Mouse (Mus musculus): ENCODE data around the gene Efcab12. TPM values are rescaled to one million over a fixed set of nuclear protein-coding genes. Genes with fewer than 3 reads are reported as not detected.
A peak's percentile ranks its signal among the peaks of the same experiment; 100 is the strongest.

Efcab12 gene
- polyA plus RNA-seq, 1 experiment from 2014 or later: 0.53 TPM

DNA sequence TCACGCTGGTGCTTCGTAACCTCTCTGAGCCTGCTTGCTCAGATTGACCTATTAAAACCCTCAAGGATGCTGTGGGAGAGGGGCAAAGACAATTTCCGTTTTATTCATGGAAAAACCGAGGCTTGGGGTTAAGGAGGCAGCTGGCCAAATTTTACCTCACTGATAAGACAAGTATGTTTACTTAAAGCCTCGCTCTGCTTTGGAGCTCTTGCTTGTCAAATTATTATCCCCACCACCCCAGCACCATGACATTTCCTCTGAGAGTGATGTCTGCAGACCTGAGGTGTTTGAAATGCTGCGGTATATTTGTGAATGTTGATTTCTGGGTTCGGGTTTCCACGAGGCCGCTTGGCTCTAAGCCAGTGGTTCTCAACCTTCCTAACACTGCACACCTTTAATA lies 61.8 kb downstream of the Efcab12 start:
- peak overlapping the region; percentile 97 for H3K27ac ChIP-seq
- WGBS: 14% methylated on average over 9 of the region's 9 CpGs
- no peaks in the 10 kb centered on the region for H3K9me3 ChIP-seq (replicated peaks)
- peak overlapping the region; percentile 88 for H3K4me2 ChIP-seq
- H3K27me3 ChIP-seq: no peaks in the 10 kb centered on the region
- peaks cover 40% of the 10 kb centered on the region for H3K4me1 ChIP-seq (replicated peaks)
- no peak; the same call in 1 of the 2 replicates for ATAC-seq (replicated peaks; ENCODE audit: insufficient number of reproducible peaks, insufficient read depth, low FRiP score, low read depth)
- peak overlapping the region; percentile 91; the same call in 1 of the 2 replicates for H3K9ac ChIP-seq
- H3K4me3 ChIP-seq: peak overlapping the region; percentile 87
- H3K36me3 ChIP-seq: peaks cover 21% of the 10 kb centered on the region

DNA sequence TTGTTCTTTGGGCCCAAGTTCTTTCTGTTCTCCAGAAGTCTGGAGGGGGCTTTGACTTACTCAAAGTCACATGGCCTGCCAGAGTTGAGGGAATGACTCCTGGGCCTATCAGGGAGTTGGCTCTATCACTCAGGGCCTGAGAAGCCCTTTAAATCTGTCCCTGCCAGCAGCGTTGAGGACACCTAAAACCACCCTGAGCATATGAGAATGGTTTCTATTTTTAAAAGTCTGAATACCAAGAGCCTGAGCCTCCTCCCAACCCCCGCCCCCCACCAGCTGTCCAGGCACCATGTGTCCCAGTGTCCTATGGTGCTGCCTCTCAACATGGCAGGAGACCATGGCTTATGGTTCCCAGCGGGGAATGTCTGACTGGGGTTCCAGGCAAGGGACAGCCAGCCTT lies 62.4 kb downstream of the Efcab12 start:
- H3K9ac ChIP-seq: peak overlapping the region; percentile 91
- H3K27ac ChIP-seq: peak overlapping the region; percentile 97
- peaks cover 16% of the 10 kb centered on the region for H3K36me3 ChIP-seq
- H3K4me3 ChIP-seq: peak overlapping the region; percentile 87
- ATAC-seq (replicated peaks; ENCODE audit: insufficient number of reproducible peaks, insufficient read depth, low FRiP score, low read depth): peak; percentile 69
- no peaks in the 10 kb centered on the region for H3K27me3 ChIP-seq
- peaks cover 40% of the 10 kb centered on the region for H3K4me1 ChIP-seq (replicated peaks)
- no peaks in the 10 kb centered on the region for H3K9me3 ChIP-seq (replicated peaks)
- H3K4me2 ChIP-seq: peak overlapping the region; percentile 88
- WGBS: 20% methylated on average over 3 of the region's 3 CpGs

DNA sequence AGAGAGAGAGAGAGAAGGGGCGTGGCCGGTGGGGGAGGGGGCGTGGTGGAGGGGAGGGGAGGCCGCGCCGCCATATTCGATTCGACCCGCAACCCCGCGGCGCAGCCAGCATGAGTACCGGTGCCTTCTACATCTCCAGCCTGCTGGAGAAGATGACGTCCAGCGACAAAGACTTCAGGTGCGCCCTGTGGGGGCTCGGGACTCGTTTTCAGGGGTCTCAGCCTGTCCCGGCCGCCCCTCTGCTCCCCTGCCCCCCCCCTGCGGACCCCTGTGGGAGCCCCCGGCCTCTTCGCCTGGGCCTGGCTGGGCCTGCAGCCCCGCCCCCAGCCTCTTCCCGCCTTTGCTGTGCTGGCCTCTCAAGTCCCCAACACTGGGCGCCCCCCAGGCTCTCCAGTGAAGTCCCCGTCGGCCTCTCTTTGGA lies 63.7 kb downstream of the Efcab12 start, which contains the start of gene Cand2:
Gene Cand2, plus strand, starts transcription at position 38 of the 421 bp plus-strand sequence.
- Histone ChIP-seq H3K36me3 (peaks cover 8% of the 10 kb centered on the region; the same call in 1 of the 2 replicates), H3K4me3 (peak within 1 kb of the TSS; percentile 87), H3K9ac (peak within 1 kb of the TSS; percentile 91), H3K9me3 (replicated peaks) (no peaks in the 10 kb centered on the region), H3K4me2 (peak within 1 kb of the TSS; percentile 88), H3K27ac (peak within 1 kb of the TSS; percentile 97), H3K27me3 (no peaks in the 10 kb centered on the region), H3K4me1 (replicated peaks) (peaks cover 40% of the 10 kb centered on the region)
- under 1% methylated on average over 28 of the region's 28 CpGs for WGBS
- ATAC-seq (replicated peaks; ENCODE audit: insufficient number of reproducible peaks, insufficient read depth, low FRiP score, low read depth): peak; percentile 67

DNA sequence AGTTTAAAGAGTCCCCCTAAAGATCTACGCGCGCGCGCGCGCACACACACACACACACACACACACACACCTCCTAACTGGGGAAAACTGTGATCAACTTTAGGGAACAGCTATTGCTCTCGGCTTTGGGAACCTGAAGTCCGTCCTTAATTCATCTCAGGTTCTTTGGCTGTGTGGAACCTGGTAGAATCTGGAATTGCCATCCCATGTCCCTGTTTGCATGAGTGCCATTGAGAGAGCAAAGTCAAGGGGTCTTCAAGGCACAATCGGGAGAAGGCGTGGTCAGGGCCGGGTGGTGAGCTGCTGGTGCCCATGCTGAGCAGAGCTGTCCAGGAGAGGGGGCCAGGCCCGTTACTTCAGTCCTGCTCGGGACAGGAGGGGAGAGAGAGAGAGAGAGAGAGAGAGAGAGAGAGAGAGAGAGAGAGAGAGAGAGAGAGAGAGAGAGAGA lies 64.2 kb downstream of the Efcab12 start:
- peak overlapping the region; percentile 97 for H3K27ac ChIP-seq
- H3K4me3 ChIP-seq: peak overlapping the region; percentile 87
- no peaks in the 10 kb centered on the region for H3K27me3 ChIP-seq
- peak; percentile 71 for ATAC-seq (replicated peaks; ENCODE audit: insufficient number of reproducible peaks, insufficient read depth, low FRiP score, low read depth)
- 0% methylated on average over 14 of the region's 14 CpGs for WGBS
- no peaks in the 10 kb centered on the region for H3K9me3 ChIP-seq (replicated peaks)
- H3K4me1 ChIP-seq (replicated peaks): peaks cover 40% of the 10 kb centered on the region
- peak overlapping the region; percentile 57 for H3K9ac ChIP-seq
- peak overlapping the region; percentile 88 for H3K4me2 ChIP-seq
- H3K36me3 ChIP-seq: peaks cover 7% of the 10 kb centered on the region; the same call in 1 of the 2 replicates

DNA sequence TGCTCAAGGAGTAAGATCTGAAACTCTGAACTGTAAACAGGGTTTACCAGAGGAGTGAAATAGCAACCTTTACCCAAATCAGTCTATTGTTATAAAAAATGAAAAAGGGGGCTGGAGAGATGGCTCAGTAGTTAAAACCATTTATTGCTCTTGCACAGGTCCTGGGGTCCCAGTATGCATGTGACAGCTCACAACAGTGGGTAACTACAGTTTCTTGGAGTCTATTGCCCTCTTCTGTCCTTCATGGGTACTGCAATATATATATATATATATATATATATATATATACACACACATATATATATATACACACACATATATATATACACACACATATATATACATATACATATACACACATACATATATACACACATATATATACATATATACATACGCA lies 65.6 kb downstream of the Efcab12 start:
- 75% methylated on average over 1 of the region's 1 CpGs for WGBS
- ATAC-seq (replicated peaks; ENCODE audit: insufficient number of reproducible peaks, insufficient read depth, low FRiP score, low read depth): no peak

DNA sequence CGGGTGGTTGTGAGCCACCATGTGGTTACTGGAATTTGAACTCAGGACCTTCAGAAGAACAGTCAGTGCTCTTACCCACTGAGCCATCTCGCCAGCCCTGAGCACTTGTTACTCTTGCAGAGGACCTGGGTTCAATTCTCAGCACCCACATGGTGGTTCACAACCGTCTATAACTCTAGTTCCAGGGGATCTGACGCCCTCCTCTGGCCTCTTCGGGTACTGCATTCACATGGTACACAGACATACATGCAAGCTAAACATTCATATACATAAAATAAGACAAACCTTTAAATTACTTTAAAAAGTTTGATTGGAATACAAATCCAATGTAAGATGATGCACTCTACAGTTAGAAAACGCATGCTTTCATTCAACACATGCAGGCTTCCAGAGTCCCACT lies 66.0 kb downstream of the Efcab12 start:
- Histone ChIP-seq H3K4me3 (no peak overlapping the region), H3K9me3 (replicated peaks) (no peaks in the 10 kb centered on the region), H3K9ac (no peak overlapping the region), H3K36me3 (no peaks in the 10 kb centered on the region), H3K4me1 (replicated peaks) (peaks cover 41% of the 10 kb centered on the region), H3K27me3 (no peaks in the 10 kb centered on the region), H3K27ac (no peak overlapping the region), H3K4me2 (no peak overlapping the region)
- no peak for ATAC-seq (replicated peaks; ENCODE audit: insufficient number of reproducible peaks, insufficient read depth, low FRiP score, low read depth)
- WGBS: 84% methylated on average over 6 of the region's 6 CpGs

More for the DNA sequence above, 65.6 kb downstream of the Efcab12 start:
- no peak overlapping the region for H3K4me3 ChIP-seq
- H3K36me3 ChIP-seq: peaks cover 2% of the 10 kb centered on the region; the same call in 1 of the 2 replicates
- H3K9me3 ChIP-seq (replicated peaks): no peaks in the 10 kb centered on the region
- no peak overlapping the region for H3K4me2 ChIP-seq
- no peak overlapping the region for H3K27ac ChIP-seq
- no peaks in the 10 kb centered on the region for H3K27me3 ChIP-seq
- H3K9ac ChIP-seq: no peak overlapping the region
- H3K4me1 ChIP-seq (replicated peaks): peaks cover 40% of the 10 kb centered on the region

DNA sequence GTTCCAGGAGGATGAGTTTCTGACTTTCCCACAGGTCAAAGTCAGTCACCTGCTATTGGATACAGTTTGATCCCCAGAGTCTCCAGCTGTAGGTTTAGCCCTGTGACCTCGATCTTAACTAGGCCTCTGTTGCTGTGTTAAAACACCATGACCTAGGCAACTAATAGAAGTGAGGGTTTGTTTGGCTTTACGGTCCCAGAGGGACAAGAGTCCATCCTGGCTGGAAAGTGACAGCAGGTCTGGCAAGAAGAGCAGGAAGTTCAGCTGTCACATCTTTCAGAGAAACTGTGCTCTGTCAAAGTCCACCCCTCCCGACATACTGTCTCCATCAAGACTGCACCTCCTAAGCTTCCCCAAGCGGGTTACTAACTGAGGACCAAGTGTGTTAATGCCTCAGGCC lies 67.4 kb downstream of the Efcab12 start:
- Histone ChIP-seq H3K36me3 (no peaks in the 10 kb centered on the region), H3K4me2 (no peak overlapping the region), H3K4me3 (no peak overlapping the region), H3K9ac (no peak overlapping the region), H3K9me3 (replicated peaks) (no peaks in the 10 kb centered on the region), H3K27me3 (no peaks in the 10 kb centered on the region), H3K27ac (no peak overlapping the region), H3K4me1 (replicated peaks) (peaks cover 28% of the 10 kb centered on the region)
- no peak for ATAC-seq (replicated peaks; ENCODE audit: insufficient number of reproducible peaks, insufficient read depth, low FRiP score, low read depth)
- 57% methylated on average over 4 of the region's 4 CpGs for WGBS

DNA sequence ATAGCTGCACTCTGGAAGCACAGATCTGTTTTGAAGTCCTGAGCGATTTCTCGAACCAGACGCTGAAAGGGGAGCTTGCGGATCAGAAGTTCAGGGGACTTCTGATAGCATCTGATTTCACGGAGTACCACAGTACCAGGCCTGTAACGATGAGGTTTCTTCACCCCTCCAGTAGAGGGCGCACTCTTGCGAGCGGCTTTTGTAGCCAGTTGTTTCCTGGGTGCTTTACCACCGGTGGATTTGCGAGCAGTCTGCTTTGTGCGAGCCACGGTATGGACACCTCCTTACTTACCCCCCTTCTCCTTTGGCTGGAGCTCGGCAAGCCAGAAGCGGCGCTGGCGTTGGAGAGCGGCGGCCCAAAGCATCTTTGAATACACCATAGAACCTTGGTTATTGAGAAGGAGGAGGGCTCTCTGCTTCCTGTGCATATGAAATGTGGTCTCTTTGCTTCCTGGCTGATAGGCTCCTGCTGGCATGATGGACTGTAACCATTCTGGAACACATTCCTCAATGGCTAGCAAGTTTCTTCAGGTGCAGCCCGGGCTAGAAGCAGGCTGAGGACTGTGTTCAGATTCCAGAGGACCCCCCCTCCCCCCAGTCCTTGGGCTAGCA lies 68.0 kb downstream of the Efcab12 start:
- Histone ChIP-seq H3K4me1 (replicated peaks) (peaks cover 22% of the 10 kb centered on the region), H3K9me3 (replicated peaks) (no peaks in the 10 kb centered on the region), H3K4me2 (no peak overlapping the region), H3K4me3 (no peak overlapping the region), H3K27me3 (no peaks in the 10 kb centered on the region), H3K9ac (no peak overlapping the region), H3K27ac (no peak overlapping the region), H3K36me3 (no peaks in the 10 kb centered on the region)
- 81% methylated on average over 20 of the region's 20 CpGs for WGBS
- no peak for ATAC-seq (replicated peaks; ENCODE audit: insufficient number of reproducible peaks, insufficient read depth, low FRiP score, low read depth)

DNA sequence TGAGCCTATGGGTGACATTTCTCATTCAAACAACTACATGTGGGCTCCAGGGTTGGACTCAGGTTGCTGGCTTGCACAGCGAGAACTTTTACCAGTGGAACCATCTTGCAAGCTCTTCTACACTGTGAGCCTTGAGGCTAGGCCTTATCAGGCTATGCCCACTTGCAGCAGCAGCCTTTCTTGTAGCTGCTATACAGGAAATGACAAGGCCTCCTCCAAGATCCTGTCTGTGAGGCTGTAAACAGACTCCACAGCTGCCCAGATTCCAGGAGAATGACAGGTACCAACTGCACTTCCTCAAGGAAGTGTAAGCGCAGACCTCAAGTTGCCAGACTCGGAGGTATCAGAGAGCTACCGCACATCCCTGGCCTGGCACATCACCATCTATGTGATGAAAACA lies 70.0 kb downstream of the Efcab12 start:
- WGBS: 65% methylated on average over 4 of the region's 4 CpGs
- no peak for ATAC-seq (replicated peaks; ENCODE audit: insufficient number of reproducible peaks, insufficient read depth, low FRiP score, low read depth)
- peak overlapping the region; percentile 13; the same call in 1 of the 2 replicates for H3K27ac ChIP-seq

DNA sequence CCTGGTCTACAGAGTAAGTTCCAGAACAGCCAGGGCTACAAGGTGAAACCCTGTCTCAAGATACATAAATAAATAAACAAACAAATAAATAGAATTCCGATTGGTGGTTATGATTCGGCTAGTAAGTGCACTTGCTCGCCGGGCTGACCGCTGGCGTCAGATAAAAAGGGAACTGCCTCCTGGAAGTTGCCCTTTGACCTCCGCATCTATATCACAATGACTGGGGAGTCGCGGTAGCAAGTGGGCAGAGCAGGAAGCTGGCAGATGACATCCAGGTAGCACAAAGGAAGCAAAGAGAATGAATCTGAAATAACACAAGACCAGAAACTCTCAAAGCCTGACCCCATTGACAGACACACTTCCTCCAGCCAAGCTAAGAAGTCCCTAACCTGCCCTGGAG lies 70.9 kb downstream of the Efcab12 start:
- ATAC-seq (replicated peaks; ENCODE audit: insufficient number of reproducible peaks, insufficient read depth, low FRiP score, low read depth): no peak
- Histone ChIP-seq H3K36me3 (no peaks in the 10 kb centered on the region), H3K27me3 (no peaks in the 10 kb centered on the region), H3K4me1 (replicated peaks) (peaks cover 33% of the 10 kb centered on the region), H3K9me3 (replicated peaks) (no peaks in the 10 kb centered on the region), H3K4me2 (no peak overlapping the region), H3K27ac (0 out of 2 replicates have a peak overlapping the region, but pooled peaks have one; percentile 31), H3K9ac (no peak overlapping the region), H3K4me3 (no peak overlapping the region)
- 47% methylated on average over 9 of the region's 9 CpGs for WGBS

More for the DNA sequence above, 70.0 kb downstream of the Efcab12 start:
- Histone ChIP-seq H3K4me2 (no peak overlapping the region), H3K36me3 (no peaks in the 10 kb centered on the region), H3K9me3 (replicated peaks) (no peaks in the 10 kb centered on the region), H3K27me3 (no peaks in the 10 kb centered on the region), H3K9ac (no peak overlapping the region), H3K4me1 (replicated peaks) (peaks cover 29% of the 10 kb centered on the region), H3K4me3 (no peak overlapping the region)

DNA sequence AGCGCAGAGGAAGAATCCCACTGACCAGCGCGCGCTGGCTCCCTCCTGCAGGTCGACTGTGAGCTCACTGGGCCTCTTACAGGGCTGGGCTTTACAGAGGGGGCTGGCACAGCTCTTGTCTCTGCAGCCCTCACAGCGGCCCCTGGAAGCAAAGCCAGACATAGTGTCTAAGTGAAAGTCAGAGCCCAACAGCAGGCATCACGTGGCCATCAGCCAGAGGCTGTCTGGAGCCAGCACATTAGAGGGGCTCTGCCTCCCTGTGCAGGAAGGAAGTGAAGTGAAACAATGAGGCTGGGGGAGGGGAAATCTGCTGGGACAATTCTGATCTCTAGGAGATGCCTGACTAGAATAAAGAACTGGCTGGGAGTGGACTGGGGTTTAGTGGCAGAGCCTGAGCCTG lies 74.0 kb downstream of the Efcab12 start:
- Histone ChIP-seq H3K9me3 (replicated peaks) (no peaks in the 10 kb centered on the region), H3K36me3 (no peaks in the 10 kb centered on the region), H3K9ac (peak overlapping the region; percentile 33; the same call in 1 of the 2 replicates), H3K4me1 (replicated peaks) (peaks cover 47% of the 10 kb centered on the region), H3K27me3 (no peaks in the 10 kb centered on the region), H3K4me3 (peak overlapping the region; percentile 26), H3K27ac (peak overlapping the region; percentile 92), H3K4me2 (peak overlapping the region; percentile 52)
- peak; percentile 90 for ATAC-seq (replicated peaks; ENCODE audit: insufficient number of reproducible peaks, insufficient read depth, low FRiP score, low read depth)
- 4% methylated on average over 7 of the region's 7 CpGs for WGBS
